Mouse (Mus musculus): ENCODE results near the gene Susd4. TPM values are rescaled to one million over a fixed set of nuclear protein-coding genes. Genes with fewer than 3 reads are reported as not detected.

Gene Susd4
- polyA plus RNA-seq, 1 experiment from 2014 or later = 36.7 TPM

DNA sequence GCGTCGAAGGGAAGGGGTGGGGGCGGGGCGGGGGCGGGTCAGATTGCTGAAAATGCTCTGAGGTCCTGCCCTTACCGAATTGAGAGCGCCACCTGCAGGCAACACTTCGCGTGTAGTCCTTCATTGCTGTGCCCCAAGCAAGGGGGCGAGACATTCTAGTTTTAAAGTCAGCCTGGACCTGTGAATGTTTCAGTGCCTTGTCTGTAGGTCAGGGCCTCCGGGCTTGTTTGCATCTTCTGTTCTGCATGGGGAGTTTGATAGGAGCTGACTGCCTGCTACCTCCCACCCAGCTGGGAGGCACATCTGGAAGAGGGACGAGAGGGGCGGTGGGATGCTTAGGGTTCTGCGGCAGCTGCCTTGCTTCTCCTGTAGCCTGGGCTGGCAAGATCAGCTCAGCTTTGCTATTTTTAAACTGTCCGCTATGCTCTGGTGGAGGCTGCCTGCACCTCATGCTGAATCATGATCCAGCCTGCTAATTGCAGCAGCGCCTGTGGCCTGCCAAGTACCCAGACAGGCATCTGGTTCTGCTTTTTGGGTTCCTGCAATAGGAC lies 28.9 kb downstream of the Susd4 start:
- 0 out of 2 replicates have a peak overlapping the region, but pooled peaks have one; percentile 1 for H3K27ac ChIP-seq (replicated peaks)
- WGBS = 21% methylated on average over 16 of the region's 16 CpGs

DNA sequence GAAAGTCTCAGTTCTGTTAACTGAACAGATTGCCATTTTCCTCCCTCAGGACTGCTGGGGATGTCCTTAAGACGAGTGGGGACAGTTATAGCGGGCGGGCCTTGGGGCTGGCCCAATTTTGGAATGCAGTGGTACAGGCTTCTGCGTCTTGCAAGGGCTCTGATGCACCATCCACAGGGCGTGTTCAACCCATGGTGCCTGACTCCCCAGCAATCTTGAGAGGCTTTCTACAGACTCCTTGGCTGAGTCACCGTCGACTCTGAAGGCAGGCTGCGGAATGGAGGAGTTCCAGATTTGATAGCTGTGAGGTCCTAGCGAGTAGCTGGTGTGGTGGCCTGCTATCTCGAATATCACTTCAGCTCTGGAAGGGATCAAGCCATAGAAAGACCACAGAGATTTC lies 30.6 kb downstream of the Susd4 start:
- H3K4me1 ChIP-seq = peaks cover 19% of the 10 kb centered on the region; the same call in 1 of the 2 replicates
- no peaks in the 10 kb centered on the region for H3K9me3 ChIP-seq
- H3K9ac ChIP-seq (replicated peaks) = no peak overlapping the region
- no peak overlapping the region for H3K4me2 ChIP-seq (replicated peaks)
- no peak overlapping the region for H3K27ac ChIP-seq (replicated peaks)
- H3K36me3 ChIP-seq = no peaks in the 10 kb centered on the region
- H3K27me3 ChIP-seq = no peaks in the 10 kb centered on the region
- H3K4me3 ChIP-seq = no peak overlapping the region
- WGBS = 91% methylated on average over 10 of the region's 10 CpGs
- no peak for ATAC-seq (replicated peaks)

More for the DNA sequence above, 28.9 kb downstream of the Susd4 start:
- H3K4me2 ChIP-seq (replicated peaks) = no peak overlapping the region
- no peaks in the 10 kb centered on the region for H3K9me3 ChIP-seq
- no peaks in the 10 kb centered on the region for H3K36me3 ChIP-seq
- H3K4me1 ChIP-seq = peaks cover 19% of the 10 kb centered on the region; the same call in 1 of the 2 replicates
- ATAC-seq (replicated peaks) = no peak; the same call in 1 of the 2 replicates
- H3K4me3 ChIP-seq = no peak overlapping the region
- no peaks in the 10 kb centered on the region for H3K27me3 ChIP-seq
- no peak overlapping the region for H3K9ac ChIP-seq (replicated peaks)

DNA sequence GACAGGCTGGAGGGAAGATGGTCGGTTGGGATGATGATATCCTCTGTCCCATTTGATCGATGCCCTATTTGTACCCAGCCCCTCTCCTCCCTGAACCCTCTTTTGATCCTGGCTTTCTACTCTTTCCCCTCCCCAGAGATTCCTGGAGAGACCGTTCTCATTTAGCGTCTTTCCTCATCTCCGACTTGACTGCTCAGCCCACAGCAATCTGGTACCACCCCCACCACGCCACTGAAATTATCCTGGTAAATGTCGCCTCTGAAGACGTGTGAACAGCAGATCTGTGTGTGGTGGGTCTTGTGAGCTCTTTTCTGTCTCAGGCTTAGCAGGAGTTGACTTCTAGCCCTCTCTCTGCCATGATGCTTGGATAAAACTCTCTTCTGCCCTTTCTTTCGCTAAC lies 31.0 kb downstream of the Susd4 start:
- Histone ChIP-seq H3K27me3 (no peaks in the 10 kb centered on the region), H3K4me3 (no peak overlapping the region), H3K9ac (replicated peaks) (no peak overlapping the region), H3K9me3 (no peaks in the 10 kb centered on the region), H3K36me3 (no peaks in the 10 kb centered on the region), H3K4me1 (peaks cover 19% of the 10 kb centered on the region; the same call in 1 of the 2 replicates), H3K4me2 (replicated peaks) (no peak overlapping the region), H3K27ac (replicated peaks) (no peak overlapping the region)
- WGBS = 89% methylated on average over 9 of the region's 9 CpGs
- ATAC-seq (replicated peaks) = no peak

DNA sequence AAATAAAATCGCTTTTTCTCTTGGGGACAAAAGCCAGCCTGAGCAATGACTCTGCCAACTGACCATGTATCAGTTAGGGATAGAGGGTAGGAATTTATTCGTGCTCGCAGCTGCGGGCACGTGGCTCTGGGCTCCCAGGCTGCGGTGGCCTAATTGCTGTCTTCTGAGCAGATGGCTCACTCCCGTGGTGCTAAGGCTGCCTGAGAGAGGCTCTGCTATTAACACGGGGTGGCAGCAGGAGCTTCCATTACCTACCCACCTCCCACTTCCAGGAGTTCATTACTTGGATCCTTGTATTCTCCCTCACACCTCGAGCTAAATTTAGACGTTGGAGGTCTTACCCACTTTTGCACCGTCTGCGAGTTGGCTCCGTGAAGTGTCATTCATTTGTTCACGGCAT lies 33.4 kb downstream of the Susd4 start:
- no peak overlapping the region; the same call in 1 of the 2 replicates for H3K27ac ChIP-seq (replicated peaks)
- H3K9me3 ChIP-seq = no peaks in the 10 kb centered on the region
- H3K4me2 ChIP-seq (replicated peaks) = no peak overlapping the region
- peak; percentile 77; the same call in 1 of the 2 replicates for ATAC-seq (replicated peaks)
- H3K4me1 ChIP-seq = peaks cover 19% of the 10 kb centered on the region; the same call in 1 of the 2 replicates
- 42% methylated on average over 14 of the region's 14 CpGs for WGBS
- no peaks in the 10 kb centered on the region for H3K36me3 ChIP-seq
- no peak overlapping the region for H3K4me3 ChIP-seq
- no peak overlapping the region for H3K9ac ChIP-seq (replicated peaks)
- H3K27me3 ChIP-seq = no peaks in the 10 kb centered on the region

DNA sequence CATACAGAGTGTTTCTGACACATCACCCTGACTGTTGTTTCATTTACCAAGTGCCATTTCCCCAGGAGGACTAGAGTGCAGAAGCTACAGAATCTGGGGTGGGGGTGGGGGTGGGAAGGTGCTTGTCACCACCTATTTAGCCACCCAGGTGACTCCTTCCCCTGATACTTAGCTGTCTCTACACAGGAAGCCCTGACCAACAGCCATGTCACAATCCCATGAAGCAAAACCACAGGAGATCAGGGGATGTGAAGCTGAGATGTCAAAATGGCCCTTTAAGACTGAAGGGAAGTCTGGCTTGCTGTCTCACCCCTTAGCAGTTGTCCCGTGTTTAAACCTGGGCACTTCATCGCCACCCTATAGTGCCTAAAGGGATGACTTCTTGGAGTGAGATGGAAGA lies 37.9 kb downstream of the Susd4 start:
- no peaks in the 10 kb centered on the region for H3K9me3 ChIP-seq
- H3K4me2 ChIP-seq (replicated peaks) = no peak overlapping the region
- H3K27me3 ChIP-seq = no peaks in the 10 kb centered on the region
- WGBS = 84% methylated on average over 2 of the region's 2 CpGs
- ATAC-seq (replicated peaks) = no peak
- H3K4me1 ChIP-seq = peaks cover 10% of the 10 kb centered on the region; the same call in 1 of the 2 replicates
- no peak overlapping the region for H3K4me3 ChIP-seq
- no peaks in the 10 kb centered on the region for H3K36me3 ChIP-seq
- no peak overlapping the region for H3K9ac ChIP-seq (replicated peaks)
- H3K27ac ChIP-seq (replicated peaks) = no peak overlapping the region

DNA sequence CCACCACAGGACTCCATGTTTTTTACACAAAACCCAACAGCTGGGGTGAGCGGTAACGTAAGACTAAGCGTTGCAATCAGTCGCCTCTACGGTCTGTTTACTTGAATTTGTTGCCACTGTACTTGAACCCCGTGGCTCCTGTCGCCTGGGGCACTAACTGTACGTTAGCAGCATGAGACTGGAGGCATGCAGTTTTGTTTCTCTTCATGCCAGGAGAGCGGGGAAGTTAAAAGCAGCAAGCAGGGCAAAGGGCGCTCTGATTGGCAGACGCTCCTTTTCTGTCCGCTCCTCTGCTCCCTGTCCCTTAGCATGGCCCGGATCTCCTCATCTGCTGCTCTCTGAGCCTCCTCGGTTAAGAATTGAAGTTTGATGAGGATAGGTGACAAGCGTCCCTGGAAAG lies 39.2 kb downstream of the Susd4 start:
- ATAC-seq (replicated peaks) = no peak
- H3K9me3 ChIP-seq = no peaks in the 10 kb centered on the region
- no peak overlapping the region for H3K4me2 ChIP-seq (replicated peaks)
- H3K27ac ChIP-seq (replicated peaks) = no peak overlapping the region
- H3K27me3 ChIP-seq = no peaks in the 10 kb centered on the region
- no peaks in the 10 kb centered on the region for H3K4me1 ChIP-seq
- WGBS = 77% methylated on average over 15 of the region's 15 CpGs
- H3K9ac ChIP-seq (replicated peaks) = no peak overlapping the region
- no peaks in the 10 kb centered on the region for H3K36me3 ChIP-seq
- no peak overlapping the region for H3K4me3 ChIP-seq

DNA sequence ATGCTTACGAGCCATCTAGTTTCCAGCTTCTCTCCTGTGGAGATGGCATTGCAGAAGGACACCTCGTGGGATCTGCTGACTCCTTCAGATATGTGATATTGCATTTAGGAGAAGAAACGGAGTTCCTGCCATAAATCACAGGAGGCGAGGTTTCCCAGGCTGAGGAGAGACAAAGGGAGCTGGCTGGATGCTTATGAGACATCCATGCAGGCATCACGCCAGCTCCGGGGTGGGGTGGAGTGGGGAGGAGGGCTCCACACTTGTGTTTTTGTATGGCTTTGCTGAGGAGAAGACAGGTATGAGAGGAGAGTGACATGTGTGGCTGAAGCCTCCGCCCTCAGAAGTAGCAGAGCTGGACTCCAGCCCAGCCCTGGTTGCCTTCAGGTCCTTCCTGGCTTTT lies 50.3 kb downstream of the Susd4 start:
- Histone ChIP-seq H3K9me3 (no peaks in the 10 kb centered on the region), H3K27ac (replicated peaks) (no peak overlapping the region), H3K27me3 (no peaks in the 10 kb centered on the region), H3K4me2 (replicated peaks) (no peak overlapping the region), H3K9ac (replicated peaks) (no peak overlapping the region), H3K4me1 (0 out of 2 replicates have a peak, but pooled peaks cover 15% of the 10 kb centered on the region), H3K4me3 (no peak overlapping the region), H3K36me3 (no peaks in the 10 kb centered on the region)
- no peak for ATAC-seq (replicated peaks)
- 59% methylated on average over 7 of the region's 7 CpGs for WGBS

DNA sequence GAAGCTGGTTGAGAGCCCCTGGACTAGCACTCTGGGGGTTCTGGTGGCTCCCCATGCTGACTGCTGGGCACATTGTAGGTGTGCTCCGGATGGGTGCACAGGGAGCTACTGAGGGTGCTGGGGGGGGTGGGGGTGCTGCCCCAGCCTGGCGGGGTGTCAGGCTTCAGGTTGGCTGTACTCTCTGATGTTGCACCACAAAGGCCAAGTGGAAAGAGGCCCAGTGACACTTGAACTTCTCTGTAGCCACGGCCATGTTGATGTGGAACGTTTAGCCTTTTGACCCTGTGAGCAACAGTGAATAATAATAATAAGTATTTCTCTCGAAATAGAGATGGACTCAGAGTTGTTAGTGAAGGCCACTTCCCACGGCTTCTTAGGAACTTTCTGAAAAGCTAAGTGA lies 50.9 kb downstream of the Susd4 start:
- H3K9ac ChIP-seq (replicated peaks) = no peak overlapping the region
- ATAC-seq (replicated peaks) = no peak
- no peaks in the 10 kb centered on the region for H3K9me3 ChIP-seq
- H3K4me3 ChIP-seq = no peak overlapping the region
- WGBS = 93% methylated on average over 6 of the region's 6 CpGs
- H3K27ac ChIP-seq (replicated peaks) = no peak overlapping the region
- no peak overlapping the region for H3K4me2 ChIP-seq (replicated peaks)
- 0 out of 2 replicates have a peak, but pooled peaks cover 15% of the 10 kb centered on the region for H3K4me1 ChIP-seq
- H3K27me3 ChIP-seq = no peaks in the 10 kb centered on the region
- H3K36me3 ChIP-seq = no peaks in the 10 kb centered on the region

DNA sequence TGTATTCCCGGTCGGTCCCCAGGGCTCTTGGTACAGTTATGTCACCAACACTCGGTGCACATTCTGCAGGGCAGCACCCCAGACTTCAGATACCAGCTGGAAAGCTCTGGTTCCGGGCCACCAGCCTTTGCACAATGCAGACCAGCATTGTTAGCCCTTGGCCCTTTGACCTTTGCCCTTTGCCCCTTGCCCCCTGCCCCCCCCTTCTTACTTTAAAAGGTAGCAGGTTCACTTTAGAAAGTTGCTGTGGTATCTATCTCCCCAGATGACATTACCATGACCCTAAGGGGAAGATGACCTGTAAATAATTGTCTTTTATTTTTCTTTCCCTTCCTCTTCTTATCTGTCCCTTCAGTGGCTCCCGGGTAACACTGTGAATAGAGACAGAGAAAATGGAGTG lies 53.4 kb downstream of the Susd4 start:
- ATAC-seq (replicated peaks) = no peak
- no peak overlapping the region for H3K4me2 ChIP-seq (replicated peaks)
- 0 out of 2 replicates have a peak, but pooled peaks cover 15% of the 10 kb centered on the region for H3K4me1 ChIP-seq
- H3K9ac ChIP-seq (replicated peaks) = no peak overlapping the region
- H3K36me3 ChIP-seq = no peaks in the 10 kb centered on the region
- H3K27ac ChIP-seq (replicated peaks) = no peak overlapping the region
- H3K4me3 ChIP-seq = no peak overlapping the region
- 59% methylated on average over 5 of the region's 5 CpGs for WGBS
- no peaks in the 10 kb centered on the region for H3K9me3 ChIP-seq
- no peaks in the 10 kb centered on the region for H3K27me3 ChIP-seq

DNA sequence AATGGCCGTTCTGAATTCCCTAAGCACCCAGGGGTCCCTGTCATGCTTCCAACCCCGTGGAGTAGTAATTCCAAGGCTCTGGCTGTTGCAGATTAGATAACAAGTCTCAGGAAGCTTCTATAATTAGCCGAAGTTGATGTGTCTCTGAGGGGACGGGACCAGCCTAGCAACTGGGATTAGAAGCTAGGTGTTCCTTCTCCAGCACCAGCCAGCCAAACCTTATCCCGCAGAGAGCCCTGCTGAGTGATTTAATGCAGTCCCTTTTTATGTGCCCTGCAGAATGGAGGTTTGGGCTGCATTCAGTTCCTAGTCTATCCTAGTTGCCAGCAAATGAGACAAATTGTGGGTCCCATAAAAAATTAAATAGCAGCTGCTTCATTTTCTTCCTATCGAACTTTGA lies 54.0 kb downstream of the Susd4 start:
- no peak overlapping the region for H3K4me3 ChIP-seq
- H3K27me3 ChIP-seq = no peaks in the 10 kb centered on the region
- H3K9me3 ChIP-seq = no peaks in the 10 kb centered on the region
- no peak overlapping the region for H3K27ac ChIP-seq (replicated peaks)
- WGBS = 20% methylated on average over 6 of the region's 6 CpGs
- ATAC-seq (replicated peaks) = no peak
- H3K4me1 ChIP-seq = 0 out of 2 replicates have a peak, but pooled peaks cover 15% of the 10 kb centered on the region
- H3K9ac ChIP-seq (replicated peaks) = no peak overlapping the region
- no peak overlapping the region for H3K4me2 ChIP-seq (replicated peaks)
- no peaks in the 10 kb centered on the region for H3K36me3 ChIP-seq

DNA sequence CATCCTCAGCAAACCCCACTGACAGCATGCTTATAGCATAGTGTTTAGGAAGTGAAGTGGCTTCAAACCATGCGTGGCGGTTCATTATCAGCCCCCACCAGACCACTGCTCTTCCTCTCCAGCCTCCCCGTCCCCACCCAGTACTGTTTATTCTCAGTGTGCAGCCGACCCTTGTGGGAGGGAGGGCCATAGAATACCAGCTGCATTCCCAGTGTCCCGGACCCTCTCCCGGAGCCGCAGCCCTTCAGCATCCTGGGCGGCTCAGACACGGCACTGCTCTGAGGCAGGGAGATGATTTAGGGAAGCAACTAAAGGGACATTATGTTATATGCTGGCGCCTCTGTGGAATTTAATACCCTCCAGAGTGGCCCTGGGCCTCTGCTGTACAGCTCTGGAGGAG lies 55.3 kb downstream of the Susd4 start:
- H3K4me2 ChIP-seq (replicated peaks) = no peak overlapping the region
- no peak for ATAC-seq (replicated peaks)
- no peaks in the 10 kb centered on the region for H3K27me3 ChIP-seq
- no peak overlapping the region for H3K4me3 ChIP-seq
- no peak overlapping the region for H3K27ac ChIP-seq (replicated peaks)
- WGBS = 62% methylated on average over 10 of the region's 10 CpGs
- no peaks in the 10 kb centered on the region for H3K36me3 ChIP-seq
- H3K9ac ChIP-seq (replicated peaks) = no peak overlapping the region
- H3K4me1 ChIP-seq = peaks cover 21% of the 10 kb centered on the region
- H3K9me3 ChIP-seq = no peaks in the 10 kb centered on the region

DNA sequence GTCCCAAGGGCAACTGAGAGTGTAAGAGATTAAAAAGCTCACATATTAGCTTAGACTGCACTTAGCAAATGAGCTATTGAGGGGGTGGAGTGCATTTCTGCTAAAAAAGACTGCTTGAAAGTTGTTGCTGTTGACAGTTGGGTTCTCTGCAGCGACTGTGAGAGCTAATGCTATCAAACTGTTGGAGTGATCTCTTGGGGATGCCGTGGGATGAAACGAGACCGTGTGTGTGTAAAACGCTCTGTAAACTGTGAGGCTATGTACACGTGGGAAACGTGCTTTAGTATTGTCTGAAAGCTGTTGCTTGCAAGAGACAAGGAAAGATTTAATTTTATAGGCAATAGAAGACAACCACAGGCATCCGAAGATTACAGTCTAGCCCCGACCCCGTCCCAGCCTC lies 59.1 kb downstream of the Susd4 start:
- H3K9ac ChIP-seq (replicated peaks) = no peak overlapping the region
- no peaks in the 10 kb centered on the region for H3K9me3 ChIP-seq
- no peaks in the 10 kb centered on the region for H3K36me3 ChIP-seq
- 80% methylated on average over 10 of the region's 10 CpGs for WGBS
- H3K4me3 ChIP-seq = no peak overlapping the region
- ATAC-seq (replicated peaks) = no peak
- H3K4me1 ChIP-seq = peaks cover 24% of the 10 kb centered on the region
- H3K4me2 ChIP-seq (replicated peaks) = no peak overlapping the region
- H3K27me3 ChIP-seq = no peaks in the 10 kb centered on the region
- no peak overlapping the region for H3K27ac ChIP-seq (replicated peaks)
